Mouse (Mus musculus) liver, embryonic 14.5 days (tissue): Measurements from ENCODE around the gene Tmem94.

Source experiments
- CTCF ChIP-seq: IDR thresholded peaks from 2 replicates; pipeline ENCODE4 v1.5.1; 2016; ENCODE audit warnings: antibody characterized with exemption, low read depth, control low read depth
- EP300 ChIP-seq: IDR thresholded peaks from 2 replicates; pipeline ENCODE4 v1.6.1; 2016; ENCODE audit warnings: antibody characterized with exemption, low read depth

DNA sequence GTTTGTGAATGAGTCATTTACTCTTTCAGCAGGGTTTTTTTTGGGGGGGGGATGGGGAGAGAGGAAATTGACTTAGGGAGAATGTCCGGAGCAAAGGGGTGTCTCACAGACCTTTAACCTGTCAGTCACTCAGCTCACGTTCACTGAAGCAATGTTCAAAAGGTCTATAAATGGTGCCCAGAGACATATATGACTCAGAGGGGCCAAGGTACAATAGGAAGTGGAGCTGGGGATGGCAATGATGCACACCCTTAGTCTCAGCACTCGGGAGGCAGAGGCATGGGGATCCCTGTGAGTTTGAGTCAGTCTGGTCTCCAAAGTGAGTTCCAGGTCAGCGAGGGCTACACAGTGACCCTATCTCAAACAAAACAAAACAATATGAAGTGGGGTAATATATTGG is 11.7 kb upstream of the Tmem94 start:
- TF ChIP-seq CTCF: no peak
- no peak for TF ChIP-seq EP300
